Mouse (Mus musculus): ENCODE results near the gene Smarce1. TPM values are rescaled to one million over a fixed set of nuclear protein-coding genes. Genes with fewer than 3 reads are reported as not detected.

Gene Smarce1
- 94.9 and 116 TPM in 2 replicates for total RNA-seq (2014; rRNA removed)
- polyA plus RNA-seq (2015; fragmentation: Nextera tagmentation; extraction: Ambion mirVana) = 170 and 184 TPM in 2 replicates

- Histone ChIP-seq H3K9ac (replicated peaks; ENCODE audit: low read length, poor library complexity, severe bottlenecking) (peak within 1 kb of the TSS; percentile 89), H3K4me3 (ENCODE audit: low read depth, low read length) (peak within 1 kb of the TSS; percentile 82), H3K4me1 (ENCODE audit: insufficient read depth, low read length) (peaks cover 9% of the 10 kb centered on the region), H3K36me3 (ENCODE audit: insufficient read depth, low read length) (peaks cover 3% of the 10 kb centered on the region; the same call in 1 of the 2 replicates), H3K4me2 (ENCODE audit: low read depth, low read length, poor library complexity, severe bottlenecking) (peak within 1 kb of the TSS; percentile 80), H3K9me3 (ENCODE audit: low read length) (no peaks in the 10 kb centered on the region), H3K27ac (ENCODE audit: low read depth, low read length) (peak within 1 kb of the TSS; percentile 97), H3K27me3 (ENCODE audit: insufficient read depth, low read length) (no peaks in the 10 kb centered on the region)
- TF ChIP-seq CTCF (IDR thresholded peaks at IDR 0.05) = no peak
- ATAC-seq (ENCODE audit: low FRiP score) (peak; percentile 87), DNase-seq (ENCODE audit: low spot score) (peak; percentile 81)
- under 1% methylated on average over 86 of the region's 87 CpGs for WGBS
These were observed at the start of gene Smarce1 for GRCm38 (mm10) chr11:99230261-99231048. Gene Smarce1 (minus strand): TSS chr11:99231017.

GRCm38 (mm10) chr11:99279986-99280385 is 49.2 kb upstream of the Smarce1 start:
- 71% methylated on average over 5 of the region's 5 CpGs for WGBS
- no peak for TF ChIP-seq CTCF (IDR thresholded peaks at IDR 0.05)

GRCm38 (mm10) chr11:99276786-99277185 is 46.0 kb upstream of the Smarce1 start:
- Histone ChIP-seq H3K27me3 (ENCODE audit: insufficient read depth, low read length) (no peaks in the 10 kb centered on the region), H3K36me3 (ENCODE audit: insufficient read depth, low read length) (no peaks in the 10 kb centered on the region), H3K4me1 (ENCODE audit: insufficient read depth, low read length) (no peaks in the 10 kb centered on the region), H3K9ac (replicated peaks; ENCODE audit: low read length, poor library complexity, severe bottlenecking) (no peak overlapping the region), H3K9me3 (ENCODE audit: low read length) (no peaks in the 10 kb centered on the region), H3K4me3 (ENCODE audit: low read depth, low read length) (no peak overlapping the region), H3K4me2 (ENCODE audit: low read depth, low read length, poor library complexity, severe bottlenecking) (no peak overlapping the region), H3K27ac (ENCODE audit: low read depth, low read length) (no peak overlapping the region)
- ATAC-seq (ENCODE audit: low FRiP score) (no peak), DNase-seq (ENCODE audit: low spot score) (no peak)
- 68% methylated on average over 7 of the region's 7 CpGs for WGBS
- TF ChIP-seq CTCF (IDR thresholded peaks at IDR 0.05) = no peak

More at GRCm38 (mm10) chr11:99279986-99280385, 49.2 kb upstream of the Smarce1 start:
- H3K9me3 ChIP-seq (ENCODE audit: low read length) = no peaks in the 10 kb centered on the region
- DNase-seq (ENCODE audit: low spot score) (no peak), ATAC-seq (ENCODE audit: low FRiP score) (no peak)
- H3K9ac ChIP-seq (replicated peaks; ENCODE audit: low read length, poor library complexity, severe bottlenecking) = no peak overlapping the region
- no peaks in the 10 kb centered on the region for H3K36me3 ChIP-seq (ENCODE audit: insufficient read depth, low read length)
- no peak overlapping the region for H3K4me2 ChIP-seq (ENCODE audit: low read depth, low read length, poor library complexity, severe bottlenecking)
- no peak overlapping the region for H3K4me3 ChIP-seq (ENCODE audit: low read depth, low read length)
- no peak overlapping the region for H3K27ac ChIP-seq (ENCODE audit: low read depth, low read length)
- H3K4me1 ChIP-seq (ENCODE audit: insufficient read depth, low read length) = no peaks in the 10 kb centered on the region
- H3K27me3 ChIP-seq (ENCODE audit: insufficient read depth, low read length) = no peaks in the 10 kb centered on the region

GRCm38 (mm10) chr11:99275624-99276023 is 44.8 kb upstream of the Smarce1 start:
- no peak overlapping the region for H3K4me2 ChIP-seq (ENCODE audit: low read depth, low read length, poor library complexity, severe bottlenecking)
- DNase-seq (ENCODE audit: low spot score) = no peak
- no peak overlapping the region for H3K27ac ChIP-seq (ENCODE audit: low read depth, low read length)
- H3K4me3 ChIP-seq (ENCODE audit: low read depth, low read length) = no peak overlapping the region
- H3K4me1 ChIP-seq (ENCODE audit: insufficient read depth, low read length) = no peaks in the 10 kb centered on the region
- H3K27me3 ChIP-seq (ENCODE audit: insufficient read depth, low read length) = no peaks in the 10 kb centered on the region
- no peak for TF ChIP-seq CTCF (IDR thresholded peaks at IDR 0.05)
- H3K36me3 ChIP-seq (ENCODE audit: insufficient read depth, low read length) = no peaks in the 10 kb centered on the region
- no peak overlapping the region for H3K9ac ChIP-seq (replicated peaks; ENCODE audit: low read length, poor library complexity, severe bottlenecking)
- no peaks in the 10 kb centered on the region for H3K9me3 ChIP-seq (ENCODE audit: low read length)
- no peak for ATAC-seq (ENCODE audit: low FRiP score)
- 82% methylated on average over 6 of the region's 6 CpGs for WGBS

GRCm38 (mm10) chr11:99272721-99273120 is 41.9 kb upstream of the Smarce1 start:
- Histone ChIP-seq H3K4me1 (ENCODE audit: insufficient read depth, low read length) (no peaks in the 10 kb centered on the region), H3K36me3 (ENCODE audit: insufficient read depth, low read length) (no peaks in the 10 kb centered on the region), H3K4me2 (ENCODE audit: low read depth, low read length, poor library complexity, severe bottlenecking) (no peak overlapping the region), H3K27ac (ENCODE audit: low read depth, low read length) (no peak overlapping the region), H3K4me3 (ENCODE audit: low read depth, low read length) (no peak overlapping the region), H3K9me3 (ENCODE audit: low read length) (no peaks in the 10 kb centered on the region), H3K27me3 (ENCODE audit: insufficient read depth, low read length) (no peaks in the 10 kb centered on the region), H3K9ac (replicated peaks; ENCODE audit: low read length, poor library complexity, severe bottlenecking) (no peak overlapping the region)
- TF ChIP-seq CTCF (IDR thresholded peaks at IDR 0.05) = no peak
- no peak for ATAC-seq (ENCODE audit: low FRiP score)
- 95% methylated on average over 4 of the region's 4 CpGs for whole genome bisulfite sequencing
- no peak for DNase-seq (ENCODE audit: low spot score)

GRCm38 (mm10) chr11:99269192-99269591 is 38.4 kb upstream of the Smarce1 start:
- no peaks in the 10 kb centered on the region for H3K36me3 ChIP-seq (ENCODE audit: insufficient read depth, low read length)
- no peak overlapping the region for H3K9ac ChIP-seq (replicated peaks; ENCODE audit: low read length, poor library complexity, severe bottlenecking)
- H3K4me1 ChIP-seq (ENCODE audit: insufficient read depth, low read length) = no peaks in the 10 kb centered on the region
- 76% methylated on average over 7 of the region's 7 CpGs for WGBS
- DNase-seq (ENCODE audit: low spot score) = no peak
- H3K4me2 ChIP-seq (ENCODE audit: low read depth, low read length, poor library complexity, severe bottlenecking) = no peak overlapping the region
- H3K9me3 ChIP-seq (ENCODE audit: low read length) = no peaks in the 10 kb centered on the region
- no peak overlapping the region for H3K27ac ChIP-seq (ENCODE audit: low read depth, low read length)
- H3K4me3 ChIP-seq (ENCODE audit: low read depth, low read length) = no peak overlapping the region
- TF ChIP-seq CTCF (IDR thresholded peaks at IDR 0.05) = no peak
- no peaks in the 10 kb centered on the region for H3K27me3 ChIP-seq (ENCODE audit: insufficient read depth, low read length)
- ATAC-seq (ENCODE audit: low FRiP score) = no peak
